Mouse (Mus musculus): Measurements from ENCODE around the gene Usp8. TPM values are rescaled to one million over a fixed set of nuclear protein-coding genes. Genes with fewer than 3 reads are reported as not detected.

The Usp8 gene
- 10 to 100 TPM; 46.2 to 50.8 TPM for total RNA-seq (2023)

GRCm38 (mm10) chr2:126706759-126707437 lies at the start of gene Usp8:
TSS of gene Usp8 (plus strand) at chr2:126707328.

GRCm38 (mm10) chr2:126676122-126676515 lies 31.0 kb upstream of the Usp8 start, which contains the start of gene Gabpb1:
TSS of gene Gabpb1 (minus strand) at chr2:126676337.

GRCm38 (mm10) chr2:126783370-126783769 lies 76.2 kb downstream of the Usp8 start, which contains the start of gene Usp50:
TSS of gene Usp50 (minus strand) at chr2:126783470.

Other genes with a start within 250 kb of the Usp8 start
- gene Atp8b4, start 206.7 kb upstream of the Usp8 start, total RNA-seq (2023): 100 to 1,000 TPM; 156 to 181 TPM
- gene Slc27a2, start 154.9 kb upstream of the Usp8 start, total RNA-seq (2023): under 1 TPM in 1 of 2 experiments, not detected in 1; 0.84 TPM
- 100 to 1,000 TPM; 259 to 368 TPM for gene Hdc, start 88.0 kb upstream of the Usp8 start, total RNA-seq (2023)
- gene Gabpb1, start 31.0 kb upstream of the Usp8 start, total RNA-seq (2023): 10 to 100 TPM; 31.9 to 35.4 TPM
- not detected for gene Usp50, start 76.1 kb downstream of the Usp8 start, total RNA-seq (2023)
- gene Trpm7, start 168.9 kb downstream of the Usp8 start, total RNA-seq (2023): 10 to 100 TPM; 43.6 to 47.2 TPM
- 10 to 100 TPM; 49.9 to 50.9 TPM for gene Sppl2a, start 225.9 kb downstream of the Usp8 start, total RNA-seq (2023)